Mouse (Mus musculus): ENCODE measurements around the gene Spata45. TPM values are rescaled to one million over a fixed set of nuclear protein-coding genes. Genes with fewer than 3 reads are reported as not detected.

Gene Spata45
- total and polyA plus RNA-seq, 3 experiments = 0.76 TPM; not detected in 2

DNA sequence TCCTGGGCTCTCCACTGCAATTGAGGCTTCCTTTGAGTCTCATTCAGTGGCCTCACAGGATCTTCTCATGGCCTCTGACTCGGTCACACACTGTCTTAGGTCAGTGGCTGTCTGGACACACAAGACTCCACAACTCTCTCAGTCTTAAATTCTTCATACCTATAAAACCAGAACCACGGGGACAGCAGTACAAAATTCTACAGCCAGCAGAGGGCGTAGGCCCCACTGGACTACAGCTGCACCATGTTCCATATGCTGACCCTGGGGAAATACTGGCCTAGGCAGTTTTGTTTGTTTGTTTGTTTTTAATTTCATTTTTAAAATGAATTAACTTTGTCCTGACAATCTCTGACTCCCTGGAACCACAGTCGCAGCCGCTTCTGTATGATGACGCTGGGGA lies 34.2 kb upstream of the Spata45 start:
- no peaks in the 10 kb centered on the region for H3K79me2 ChIP-seq (replicated peaks; ENCODE audit: control insufficient read depth, extremely low read depth, insufficient read depth, poor library complexity, severe bottlenecking)
- dilution Hi-C loops (cut with MboI; ENCODE audit: extremely low pct_ligation_motif_present, extremely low pct_unique_long_range_greater_than_20kb, low sequenced_read_pairs) (no loop called here), in situ Hi-C loops (cut with MboI; ENCODE audit: low pct_ligation_motif_present, low pct_unique_long_range_greater_than_20kb, low sequenced_read_pairs) (no loop called here)
- H3K27ac ChIP-seq (ENCODE audit: insufficient read depth, low read depth) = no peak overlapping the region
- no peak overlapping the region for H3K9ac ChIP-seq (ENCODE audit: insufficient read depth, low read depth)
- TF ChIP-seq BHLHE40 (IDR thresholded peaks at IDR 0.05; ENCODE audit: low read depth, low read length) (no peak), USF1 (IDR thresholded peaks at IDR 0.05; ENCODE audit: low read depth, low read length) (no peak), NELFE (IDR thresholded peaks at IDR 0.05; ENCODE audit: low read depth, low read length) (no peak), UBTF (IDR thresholded peaks at IDR 0.05; ENCODE audit: low read depth, low read length) (no peak), MEF2A (IDR thresholded peaks at IDR 0.05; ENCODE audit: borderline replicate concordance, low read depth, low read length) (no peak), TBP (conservative IDR thresholded peaks at IDR 0.05; ENCODE audit: low read depth, low read length) (no peak), MAX (IDR thresholded peaks at IDR 0.05; ENCODE audit: low read length) (no peak), CTCF (conservative IDR thresholded peaks at IDR 0.05 in 1 of 2, IDR thresholded peaks at IDR 0.05 in 1 of 2; ENCODE audit: low read depth in 2 of 2, low read length in 2 of 2) (peak in 1 of 2 experiments; percentile 62; a peak in 2 of 4 replicates), JUN (IDR thresholded peaks at IDR 0.05; ENCODE audit: insufficient read depth, low read depth, low read length) (no peak), MAFK (IDR thresholded peaks at IDR 0.05; ENCODE audit: insufficient replicate concordance, low read length) (no peak), GABPA (IDR thresholded peaks at IDR 0.05; ENCODE audit: insufficient replicate concordance, low read depth, low read length) (no peak), SMC3 (IDR thresholded peaks at IDR 0.05; ENCODE audit: low read depth, low read length) (peak; percentile 57), CHD1 (IDR thresholded peaks at IDR 0.05; ENCODE audit: low read depth, low read length) (no peak), RAD21 (IDR thresholded peaks at IDR 0.05; ENCODE audit: low read depth, low read length) (peak; percentile 42), POLR2A (IDR thresholded peaks at IDR 0.05; ENCODE audit: low read depth, low read length) (no peak), RCOR1 (conservative IDR thresholded peaks at IDR 0.05; ENCODE audit: low read depth, low read length) (no peak), ZKSCAN1 (IDR thresholded peaks at IDR 0.05; ENCODE audit: borderline replicate concordance, low read depth, low read length) (no peak), MYC (IDR thresholded peaks at IDR 0.05; ENCODE audit: low read depth, low read length) (no peak), KAT2A (IDR thresholded peaks at IDR 0.05; ENCODE audit: insufficient replicate concordance, low read length) (no peak), IRF4 (IDR thresholded peaks at IDR 0.05; ENCODE audit: low read depth, low read length) (no peak), E2F4 (IDR thresholded peaks at IDR 0.05; ENCODE audit: insufficient replicate concordance, low read depth, low read length) (no peak), POLR2AphosphoS2 (IDR thresholded peaks at IDR 0.05; ENCODE audit: low read depth, low read length) (no peak), ZC3H11A (IDR thresholded peaks at IDR 0.05; ENCODE audit: low read depth, low read length) (no peak), ZNF384 (IDR thresholded peaks at IDR 0.05; ENCODE audit: low read depth, low read length) (no peak)
- H3K4me1 ChIP-seq (ENCODE audit: control insufficient read depth in 1 of 2, insufficient read depth in 2 of 2) = no peaks in the 10 kb centered on the region
- H3K9me3 ChIP-seq (replicated peaks; ENCODE audit: low read length) = peaks cover 9% of the 10 kb centered on the region
- peaks cover 26 to 58% of the 10 kb centered on the region in 2 experiments for H3K36me3 ChIP-seq (replicated peaks in 1 of 2; ENCODE audit: control insufficient read depth in 1 of 2, insufficient read depth in 1 of 2, low read length in 1 of 2)
- H3K27me3 ChIP-seq (replicated peaks) = no peaks in the 10 kb centered on the region
- DNase-seq (ENCODE audit: extremely low read depth) = no peak
- no peak overlapping the region for H3K4me2 ChIP-seq (ENCODE audit: insufficient read depth, low read depth, poor library complexity, severe bottlenecking)
- H3K4me3 ChIP-seq (replicated peaks in 1 of 3; ENCODE audit: low read depth in 2 of 3, low read length in 2 of 3, poor library complexity in 1 of 3) = no peak overlapping the region
